Mouse (Mus musculus) liver, postnatal 0 days (tissue): ENCODE data around the gene Sfta2.

Experiments
- CTCF ChIP-seq: sonication (generic); IDR thresholded peaks from 2 replicates; pipeline ENCODE4 v1.5.1; 2016; ENCODE audit warnings: antibody characterized with exemption, low read depth
- EP300 ChIP-seq: IDR thresholded peaks from 2 replicates; pipeline ENCODE4 v1.6.1; 2016; ENCODE audit warnings: antibody characterized with exemption, low read depth, mild to moderate bottlenecking

- peak; percentile 25 for TF ChIP-seq CTCF
- TF ChIP-seq EP300 = no peak
Measured at GRCm38 (mm10) chr17:35688347-35689175, 87.2 kb downstream of the Sfta2 start.
